Mouse (Mus musculus) C2C12 (cell line): ENCODE data around the gene Glcci1.

ENCODE experiments used
- CEBPB ChIP-seq: IDR thresholded peaks from one replicate; pipeline ENCODE4 v1.6.1; 2011; ENCODE audit warnings: low read depth, mild to moderate bottlenecking, control low read depth, moderate library complexity
- CTCF ChIP-seq: IDR thresholded peaks from one replicate; pipeline ENCODE4 v1.5.1; 2011; ENCODE audit not compliant: control insufficient read depth, insufficient read depth, insufficient read length
- FOSL1 ChIP-seq: IDR thresholded peaks from one replicate; pipeline ENCODE4 v1.8.0; 2011; ENCODE audit warnings: mild to moderate bottlenecking, low read length; ENCODE audit not compliant: poor library complexity, insufficient read depth, severe bottlenecking
- MAX ChIP-seq: IDR thresholded peaks from one replicate; pipeline ENCODE4 v1.6.1; 2011; ENCODE audit warnings: mild to moderate bottlenecking, control low read depth
- MYOD1 ChIP-seq: IDR thresholded peaks from one replicate; pipeline ENCODE4 v1.6.1; 2011; ENCODE audit warnings: low read depth; ENCODE audit not compliant: control insufficient read depth, insufficient read length
- MYOG ChIP-seq: IDR thresholded peaks from one replicate; pipeline ENCODE4 v1.6.1; 2011; ENCODE audit not compliant: control insufficient read depth, insufficient read length; ENCODE audit errors: extremely low read depth
- USF1 ChIP-seq: IDR thresholded peaks from one replicate; pipeline ENCODE4 v1.6.1; 2011; ENCODE audit warnings: low read depth, mild to moderate bottlenecking, control low read depth, moderate library complexity

GRCm38 (mm10) chr6:8479176-8479575 is 30.2 kb upstream of the Glcci1 start:
- TF ChIP-seq CTCF = no peak
- no peak for TF ChIP-seq MYOD1
- no peak for TF ChIP-seq MAX
- TF ChIP-seq USF1 = no peak
- no peak for TF ChIP-seq CEBPB
- TF ChIP-seq MYOG = no peak
- no peak for TF ChIP-seq FOSL1
